Mouse (Mus musculus): ENCODE results near the gene Cdyl2. TPM values are rescaled to one million over a fixed set of nuclear protein-coding genes. Genes with fewer than 3 reads are reported as not detected.

Cdyl2 gene
- total and polyA plus RNA-seq, 3 experiments: not detected

- Histone ChIP-seq H3K9me3 (replicated peaks; ENCODE audit: insufficient read depth, low read length) (no peaks in the 10 kb centered on the region), H3K27me3 (ENCODE audit: control insufficient read depth in 1 of 2, insufficient read depth in 2 of 2, low read length in 2 of 2) (no peaks in the 10 kb centered on the region), H3K27ac (ENCODE audit: control insufficient read depth, low read depth, low read length) (no peak overlapping the region), H3K9ac (ENCODE audit: control insufficient read depth, low read depth, low read length, poor library complexity, severe bottlenecking) (no peak overlapping the region), H3K36me3 (ENCODE audit: control insufficient read depth in 1 of 2, insufficient read depth in 2 of 2, low read length in 2 of 2) (no peaks in the 10 kb centered on the region), H3K79me2 (ENCODE audit: control insufficient read depth, insufficient read depth, low read length, poor library complexity) (no peaks in the 10 kb centered on the region), H3K4me3 (ENCODE audit: control insufficient read depth in 1 of 2, insufficient read depth in 1 of 2, low read depth in 2 of 2, low read length in 2 of 2) (no peak overlapping the region), H3K4me1 (ENCODE audit: control insufficient read depth in 1 of 2, insufficient read depth in 2 of 2, low read length in 2 of 2) (no peaks in the 10 kb centered on the region)
- TF ChIP-seq KAT2A (conservative IDR thresholded peaks at IDR 0.05; ENCODE audit: low read depth, low read length) (no peak), ZMIZ1 (IDR thresholded peaks at IDR 0.05; ENCODE audit: low read depth, low read length) (no peak), MAX (IDR thresholded peaks at IDR 0.05; ENCODE audit: low read length) (no peak), MYB (IDR thresholded peaks at IDR 0.05; ENCODE audit: low read depth, low read length) (no peak), ZC3H11A (IDR thresholded peaks at IDR 0.05; ENCODE audit: low read depth, low read length) (no peak), SMC3 (IDR thresholded peaks at IDR 0.05; ENCODE audit: low read depth, low read length) (no peak), BHLHE40 (IDR thresholded peaks at IDR 0.05; ENCODE audit: borderline replicate concordance, low read depth, low read length) (no peak), UBTF (IDR thresholded peaks at IDR 0.05; ENCODE audit: borderline replicate concordance, insufficient read depth, low read depth, low read length) (no peak), GATA1 (IDR thresholded peaks at IDR 0.05; ENCODE audit: low read depth, low read length) (no peak)
- no peak for DNase-seq (ENCODE audit: low read depth, low spot score)
Measured at GRCm38 (mm10) chr8:116581318-116582019, 151.3 kb downstream of the Cdyl2 start.

GRCm38 (mm10) chr8:116576732-116577131 lies 156.1 kb downstream of the Cdyl2 start:
- Histone ChIP-seq H3K27me3 (ENCODE audit: control insufficient read depth in 1 of 2, insufficient read depth in 2 of 2, low read length in 2 of 2) (no peaks in the 10 kb centered on the region), H3K79me2 (ENCODE audit: control insufficient read depth, insufficient read depth, low read length, poor library complexity) (no peaks in the 10 kb centered on the region), H3K36me3 (ENCODE audit: control insufficient read depth in 1 of 2, insufficient read depth in 2 of 2, low read length in 2 of 2) (no peaks in the 10 kb centered on the region), H3K27ac (ENCODE audit: control insufficient read depth, low read depth, low read length) (no peak overlapping the region), H3K4me3 (ENCODE audit: control insufficient read depth in 1 of 2, insufficient read depth in 1 of 2, low read depth in 2 of 2, low read length in 2 of 2) (no peak overlapping the region), H3K4me1 (ENCODE audit: control insufficient read depth in 1 of 2, insufficient read depth in 2 of 2, low read length in 2 of 2) (no peaks in the 10 kb centered on the region), H3K9me3 (replicated peaks; ENCODE audit: insufficient read depth, low read length) (no peaks in the 10 kb centered on the region), H3K9ac (ENCODE audit: control insufficient read depth, low read depth, low read length, poor library complexity, severe bottlenecking) (no peak overlapping the region)
- TF ChIP-seq MYB (IDR thresholded peaks at IDR 0.05; ENCODE audit: low read depth, low read length): no peak
- TF ChIP-seq CTCF (IDR thresholded peaks at IDR 0.05 in 2 of 3, conservative IDR thresholded peaks at IDR 0.05 in 1 of 3; ENCODE audit: control insufficient read depth in 1 of 3, insufficient read depth in 1 of 3, low read depth in 2 of 3, low read length in 3 of 3, poor library complexity in 1 of 3, severe bottlenecking in 1 of 3): no peak
- no peak for TF ChIP-seq GATA1 (IDR thresholded peaks at IDR 0.05; ENCODE audit: low read depth, low read length)
- no peak for DNase-seq (ENCODE audit: low read depth, low spot score)

GRCm38 (mm10) chr8:116573085-116573484 lies 159.7 kb downstream of the Cdyl2 start:
- Histone ChIP-seq H3K9ac (ENCODE audit: control insufficient read depth, low read depth, low read length, poor library complexity, severe bottlenecking) (no peak overlapping the region), H3K9me3 (replicated peaks; ENCODE audit: insufficient read depth, low read length) (no peaks in the 10 kb centered on the region), H3K4me3 (ENCODE audit: control insufficient read depth in 1 of 2, insufficient read depth in 1 of 2, low read depth in 2 of 2, low read length in 2 of 2) (no peak overlapping the region), H3K79me2 (ENCODE audit: control insufficient read depth, insufficient read depth, low read length, poor library complexity) (no peaks in the 10 kb centered on the region), H3K36me3 (ENCODE audit: control insufficient read depth in 1 of 2, insufficient read depth in 2 of 2, low read length in 2 of 2) (no peaks in the 10 kb centered on the region), H3K27ac (ENCODE audit: control insufficient read depth, low read depth, low read length) (no peak overlapping the region), H3K4me1 (ENCODE audit: control insufficient read depth in 1 of 2, insufficient read depth in 2 of 2, low read length in 2 of 2) (no peaks in the 10 kb centered on the region), H3K27me3 (ENCODE audit: control insufficient read depth in 1 of 2, insufficient read depth in 2 of 2, low read length in 2 of 2) (no peaks in the 10 kb centered on the region)
- no peak for DNase-seq (ENCODE audit: low read depth, low spot score)
- TF ChIP-seq TBP (IDR thresholded peaks at IDR 0.05; ENCODE audit: low read depth, low read length) (no peak), ELF1 (IDR thresholded peaks at IDR 0.05; ENCODE audit: low read depth, low read length) (no peak)

Measured in MEL (cell line).